Mouse (Mus musculus) adrenal gland, postnatal 4 days (tissue): ENCODE data around the gene Olfr665. TPM values are rescaled to one million over a fixed set of nuclear protein-coding genes. Genes with fewer than 3 reads are reported as not detected.
"Not testable (repeated sequence)": the region's sequence is repeated elsewhere in the genome, so short reads cannot be mapped to it uniquely, and the experiment has no call there.

Experiments used
- DNase-seq, 2 experiments: peaks; one replicate each; pipeline ENCODE4 v3.0.0; 2021 to 2022; ENCODE audit warnings: low spot score in 2 of 2, mixed read lengths in 2 of 2
- long read RNA-seq, 2 experiments: library from polyadenylated mRNA; stranded (forward); transcript quantifications; one replicate each; pipeline ENCODE4 v2.0.0; 2021
- total RNA-seq, 2 experiments: library from RNA; stranded (reverse); gene quantifications; 2 replicates each; pipeline ENCODE4 v1.2.3; 2021

The Olfr665 gene
- total RNA-seq: not detected
- long read RNA-seq, experiment 1: 0 reads
- long read RNA-seq, experiment 2: 0 reads

DNA sequence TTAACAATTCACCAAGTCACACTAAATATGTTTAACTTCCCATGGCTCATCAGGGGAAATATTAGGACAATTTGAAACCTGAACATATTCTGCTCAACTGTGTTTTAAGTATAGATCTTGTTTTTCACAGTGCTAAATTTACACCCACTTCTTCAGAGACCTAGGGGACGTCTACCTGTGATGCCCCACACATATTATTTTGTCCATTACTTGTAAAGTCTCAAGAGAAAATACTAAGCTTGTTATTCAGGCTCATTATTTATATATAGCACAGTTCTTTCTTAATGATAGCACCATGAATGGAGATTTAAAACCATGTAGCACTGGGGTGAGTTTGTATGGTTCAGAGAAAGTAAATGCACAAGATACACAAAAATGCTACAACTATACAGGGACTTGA, at the start of gene Olfr665:
Olfr665 (plus strand) TSS at position 301 of the 400 bp plus-strand sequence.
- DNase-seq: no peak

DNA sequence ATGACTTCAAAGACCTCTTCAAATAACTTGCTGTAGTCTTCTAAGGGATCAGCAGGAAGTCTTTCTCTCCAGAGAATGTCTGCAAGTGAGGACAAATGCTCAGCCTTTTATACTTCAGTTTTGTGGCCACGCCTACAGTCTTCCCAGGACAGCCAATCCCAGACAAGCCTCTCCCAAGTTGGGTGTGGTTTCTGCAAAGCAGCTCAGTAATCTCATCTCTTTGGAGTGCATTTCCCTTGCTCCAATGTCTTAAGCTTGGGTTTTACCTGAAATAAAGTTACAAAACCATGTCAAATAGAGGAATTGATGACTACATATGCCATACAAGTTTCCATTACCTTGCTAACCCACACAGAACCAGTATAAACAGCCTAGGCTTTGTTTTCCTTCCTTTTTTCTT, 35.3 kb upstream of the Olfr665 start, which contains the start of gene Usp17lb:
Usp17lb (minus strand) TSS at position 101 of the 400 bp plus-strand sequence.
- no peak for DNase-seq

DNA sequence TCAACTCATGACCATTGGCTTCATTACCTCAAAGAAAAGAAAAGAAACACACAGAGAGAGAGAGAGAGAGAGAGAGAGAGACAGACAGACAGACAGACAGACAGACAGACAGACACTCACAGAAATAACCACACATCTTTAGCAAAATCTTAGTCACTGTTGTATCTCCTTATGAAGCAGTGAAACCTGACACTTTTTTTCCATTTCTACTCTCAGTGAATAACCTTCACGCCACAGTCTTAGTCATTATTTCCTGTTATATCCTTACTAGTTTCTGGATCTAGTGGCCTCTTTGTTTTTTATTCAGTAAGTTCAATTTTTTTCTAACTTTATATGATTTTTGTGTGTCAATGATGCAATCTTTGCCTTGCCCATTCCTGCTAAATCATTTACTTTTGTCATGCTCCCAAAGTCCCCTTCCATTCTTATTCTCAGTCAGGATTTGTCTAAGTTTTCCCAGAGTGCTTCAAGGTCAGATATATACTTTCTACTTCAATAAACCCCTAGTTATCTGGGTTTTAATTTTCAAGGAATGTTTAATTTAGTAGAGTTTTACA, 34.0 kb upstream of the Olfr665 start:
- no peak for DNase-seq

DNA sequence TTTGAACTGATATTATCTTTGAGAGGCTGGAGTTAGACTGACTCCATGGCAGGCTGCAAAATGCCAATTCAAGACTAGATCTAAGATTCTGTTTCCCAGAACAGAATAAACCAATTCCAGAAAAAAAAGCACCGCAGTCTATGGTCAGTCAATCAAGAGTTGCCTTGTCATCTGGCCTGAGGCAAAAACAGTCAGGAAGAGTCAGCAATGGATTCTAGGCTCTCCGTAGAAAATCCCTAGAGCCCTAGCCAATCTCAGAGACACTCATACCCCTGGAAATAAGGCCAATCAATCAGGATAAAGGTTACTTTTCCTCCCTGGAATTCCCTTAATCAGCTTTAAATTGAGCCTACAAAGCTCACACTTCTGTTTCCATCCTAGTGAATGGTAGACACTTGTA, 26.3 kb upstream of the Olfr665 start:
- not testable (repeated sequence) for DNase-seq

DNA sequence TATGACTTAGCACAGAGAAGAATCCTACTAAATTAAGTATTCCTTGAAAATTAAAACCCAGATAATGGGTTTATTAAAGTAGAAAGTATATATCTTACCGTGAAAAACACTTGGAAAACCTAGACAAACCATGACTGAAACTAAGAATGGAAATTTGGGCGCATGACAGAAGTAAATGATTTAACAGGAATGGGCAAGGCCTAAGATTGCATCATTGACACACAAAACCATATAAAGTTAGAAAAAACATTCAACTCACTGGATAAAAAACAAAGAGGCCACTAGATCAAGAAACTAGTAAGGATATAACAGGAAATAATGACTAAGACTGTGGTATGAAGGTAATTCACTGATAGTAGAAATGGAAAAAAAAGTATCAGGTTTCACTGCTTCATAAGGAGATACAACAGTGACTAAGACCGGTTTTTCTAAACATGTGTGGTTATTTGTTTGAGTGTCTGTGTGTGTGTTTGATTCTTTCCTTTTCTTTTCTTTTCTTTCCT, 22.5 kb upstream of the Olfr665 start:
- no peak for DNase-seq

DNA sequence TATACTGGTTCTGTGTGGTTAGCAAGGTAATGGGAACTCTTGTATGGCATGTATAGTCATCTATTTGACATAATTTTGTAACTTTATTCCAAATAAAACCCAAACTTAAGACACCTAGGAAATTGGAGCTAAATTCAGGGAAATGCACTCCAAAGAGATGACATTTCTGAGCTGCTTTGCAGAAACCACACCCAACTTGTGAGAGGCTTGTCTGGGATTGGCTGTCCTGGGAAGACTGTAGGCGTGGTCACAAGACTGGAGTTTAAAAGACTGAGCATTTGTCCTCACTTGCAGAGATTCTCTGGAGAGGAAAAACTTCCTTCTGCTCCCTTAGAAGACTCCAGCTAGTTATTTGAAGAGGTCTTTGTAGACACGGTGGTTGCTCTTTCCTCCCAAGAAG, 21.1 kb upstream of the Olfr665 start, which contains the start of gene Usp17la:
Usp17la (plus strand) TSS at position 301 of the 400 bp plus-strand sequence.
- not testable (repeated sequence) for DNase-seq

DNA sequence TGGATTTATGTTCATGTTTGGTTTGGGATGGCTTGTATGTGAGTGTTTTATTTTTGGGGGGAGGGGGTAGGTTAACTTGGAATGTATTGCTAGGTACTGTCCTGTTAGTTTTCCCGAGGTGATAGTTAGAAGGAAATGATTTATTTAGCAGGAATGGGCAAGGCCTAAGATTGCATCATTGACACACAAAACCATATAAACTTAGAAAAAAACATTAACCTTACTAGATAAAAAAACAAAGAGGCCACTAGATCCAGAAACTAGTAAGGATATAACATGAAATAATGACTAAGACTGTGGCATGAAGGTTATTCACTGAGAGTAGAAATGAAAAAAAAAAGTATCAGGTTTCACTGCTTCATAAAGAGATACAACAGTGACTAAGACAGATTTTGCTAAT, 20.1 kb upstream of the Olfr665 start:
- no peak for DNase-seq

DNA sequence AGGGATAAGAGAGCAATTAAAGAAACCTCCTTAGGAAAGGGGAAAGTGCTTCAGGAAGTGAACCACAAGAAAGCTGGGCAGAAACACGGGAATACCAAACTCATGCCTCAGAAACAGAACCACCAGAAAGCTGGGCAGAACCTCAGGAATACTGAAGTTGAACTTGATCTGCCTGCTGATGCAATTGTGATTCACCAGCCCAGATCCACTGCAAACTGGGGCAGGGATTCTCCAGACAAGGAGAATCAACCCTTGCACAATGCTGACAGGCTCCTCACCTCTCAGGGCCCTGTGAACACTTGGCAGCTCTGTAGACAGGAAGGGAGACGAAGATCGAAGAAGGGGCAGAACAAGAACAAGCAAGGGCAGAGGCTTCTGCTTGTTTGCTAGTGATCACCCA, 16.4 kb upstream of the Olfr665 start:
- no peak for DNase-seq

DNA sequence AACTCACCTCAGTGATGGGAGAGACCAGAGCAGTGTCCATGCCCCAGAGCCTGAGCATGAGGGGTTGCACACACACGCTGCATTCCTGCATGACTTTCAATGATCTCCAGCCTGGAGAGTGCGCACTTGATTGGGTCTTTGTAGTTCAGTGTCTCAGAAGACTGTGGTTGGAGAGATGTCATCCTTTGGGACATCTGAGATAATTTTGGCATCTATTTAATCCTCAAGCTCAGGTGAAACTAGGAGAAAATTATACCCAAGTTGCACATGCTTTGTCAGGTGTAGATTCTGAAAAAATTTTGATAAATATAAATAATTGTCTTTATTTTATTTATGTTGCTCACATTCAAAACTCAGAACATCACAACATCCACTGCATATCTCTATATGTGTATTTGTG, 18.0 kb downstream of the Olfr665 start, which contains the start of gene Olfr666:
Olfr666 (minus strand) TSS at position 101 of the 400 bp plus-strand sequence.
- no peak for DNase-seq

DNA sequence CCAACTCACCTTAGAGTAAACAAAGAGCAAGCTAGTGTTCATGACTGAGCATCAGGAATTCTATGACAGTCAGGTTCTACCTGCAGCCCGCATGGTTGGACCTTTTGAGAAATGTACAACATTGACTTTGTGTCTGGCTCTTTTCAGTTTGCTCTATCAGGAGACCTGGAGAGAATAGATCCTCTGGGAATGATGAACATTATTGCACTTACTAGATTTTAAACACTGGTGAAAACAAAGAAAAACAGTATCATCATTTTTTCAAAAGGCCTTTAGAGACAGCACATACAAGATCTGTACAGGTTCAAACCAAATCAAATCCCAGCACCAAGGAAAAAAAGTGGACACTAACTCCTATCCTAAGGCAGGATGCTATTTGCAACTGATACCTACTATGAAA, 43.6 kb downstream of the Olfr665 start, which contains the start of gene Olfr667:
Olfr667 (minus strand) TSS at position 101 of the 400 bp plus-strand sequence.
- no peak for DNase-seq

DNA sequence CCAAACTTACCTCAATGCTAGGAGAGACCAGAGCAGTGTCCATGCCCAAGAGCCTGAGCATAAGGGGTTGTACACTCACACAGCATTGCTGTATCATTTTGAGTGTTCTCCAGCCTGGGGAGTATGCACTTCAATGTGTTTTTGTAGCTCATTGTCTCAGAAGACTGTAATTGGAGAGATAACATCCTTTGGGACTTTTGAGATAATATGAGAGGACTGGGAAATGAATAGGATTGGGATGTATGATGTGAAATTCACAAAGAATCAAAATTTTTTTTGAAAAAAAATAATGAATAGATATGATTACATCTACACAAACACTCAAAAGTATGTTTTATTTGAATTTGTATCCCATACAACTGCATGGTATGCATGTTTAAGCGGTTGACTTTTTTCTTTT, 50.1 kb downstream of the Olfr665 start, which contains the start of gene Olfr668:
Olfr668 (minus strand) TSS at position 101 of the 400 bp plus-strand sequence.
- DNase-seq: no peak

Other genes starting within 250 kb of the Olfr665 start
- gene Olfr658, start 230.7 kb upstream of the Olfr665 start, total RNA-seq: not detected
- gene Olfr659, start 211.3 kb upstream of the Olfr665 start, total RNA-seq: not detected
- not detected for gene Olfr661, start 191.5 kb upstream of the Olfr665 start, total RNA-seq
- gene Usp17le, start 100.6 kb upstream of the Olfr665 start, total RNA-seq: not detected
- gene Usp17lb, start 35.4 kb upstream of the Olfr665 start, total RNA-seq: under 1 TPM in 1 of 2 experiments, not detected in 1; 0.28 TPM
- not detected for gene Usp17la, start 21.0 kb upstream of the Olfr665 start, total RNA-seq
- not detected for gene Olfr666, start 17.9 kb downstream of the Olfr665 start, total RNA-seq
- not detected for gene Olfr667, start 43.5 kb downstream of the Olfr665 start, total RNA-seq
- not detected for gene Olfr668, start 50.0 kb downstream of the Olfr665 start, total RNA-seq
- not detected for gene Olfr669, start 56.2 kb downstream of the Olfr665 start, total RNA-seq
- not detected for gene Olfr670, start 84.6 kb downstream of the Olfr665 start, total RNA-seq
- not detected for gene Olfr671, start 101.1 kb downstream of the Olfr665 start, total RNA-seq
- gene Olfr672, start 124.0 kb downstream of the Olfr665 start, total RNA-seq: not detected
- gene Olfr675, start 150.4 kb downstream of the Olfr665 start, total RNA-seq: not detected
- gene Olfr676, start 154.7 kb downstream of the Olfr665 start, total RNA-seq: not detected
- not detected for gene Olfr677, start 173.3 kb downstream of the Olfr665 start, total RNA-seq
- gene Olfr678, start 186.4 kb downstream of the Olfr665 start, total RNA-seq: not detected
- gene Olfr679, start 203.2 kb downstream of the Olfr665 start, total RNA-seq: not detected
- not detected for gene Olfr680-ps1, start 214.8 kb downstream of the Olfr665 start, total RNA-seq
- not detected for gene Olfr681, start 238.8 kb downstream of the Olfr665 start, total RNA-seq